Mouse (Mus musculus) right cerebral cortex, adult 18-20 months (tissue): Measurements from ENCODE around the gene L3mbtl3.

ENCODE experiments used
- DNase-seq: peaks from one replicate; pipeline ENCODE4 v3.0.0; 2022; ENCODE audit warnings: mixed read lengths

The L3mbtl3 gene

GRCm38 (mm10) chr10:26333966-26334365 is 41.8 kb downstream of the L3mbtl3 start:
- DNase-seq = no peak

GRCm38 (mm10) chr10:26332781-26333180 is 43.0 kb downstream of the L3mbtl3 start:
- DNase-seq = no peak

GRCm38 (mm10) chr10:26328843-26329242 is 46.9 kb downstream of the L3mbtl3 start:
- no peak for DNase-seq

DNA sequence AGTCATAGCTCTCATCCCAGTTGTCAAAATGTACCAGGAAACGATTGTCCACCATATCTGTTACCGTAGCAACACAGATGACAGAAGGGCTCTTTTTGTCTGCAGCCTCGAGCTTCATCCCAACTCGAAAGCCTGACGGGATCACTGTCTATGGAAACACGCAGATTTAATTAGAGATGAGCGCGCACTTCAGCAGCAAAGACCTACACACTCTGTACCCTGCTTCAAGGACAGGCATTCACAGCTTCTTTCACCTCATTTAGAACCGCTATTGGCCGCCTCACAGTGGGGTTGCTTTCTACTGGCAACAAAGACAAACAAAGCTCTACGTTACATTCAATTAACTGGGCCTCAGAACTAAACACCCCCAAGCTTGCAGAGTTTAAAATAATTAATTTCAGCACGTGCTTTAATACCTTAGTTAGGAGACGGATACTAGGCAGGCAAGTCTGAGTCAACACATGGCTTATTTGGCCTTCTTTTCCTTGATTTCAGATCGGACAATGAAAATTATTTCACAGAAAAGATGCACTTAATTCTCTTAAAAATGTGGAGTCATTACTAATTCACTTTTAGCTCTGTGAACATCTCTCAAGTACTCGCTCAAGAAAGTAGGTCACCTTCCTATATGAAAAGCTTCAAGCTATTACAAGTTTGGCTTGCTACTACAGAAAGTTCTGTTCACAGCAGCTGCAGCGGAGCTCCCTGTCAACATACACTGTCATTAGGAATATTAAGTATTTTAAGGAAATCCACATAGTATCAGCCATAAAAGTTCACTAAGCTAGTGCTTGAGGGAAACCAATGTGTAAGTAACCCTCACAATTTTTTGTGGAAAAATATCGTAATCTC is 47.9 kb downstream of the L3mbtl3 start:
- DNase-seq = no peak

GRCm38 (mm10) chr10:26327291-26327690 is 48.5 kb downstream of the L3mbtl3 start:
- no peak for DNase-seq

GRCm38 (mm10) chr10:26325320-26325719 is 50.5 kb downstream of the L3mbtl3 start:
- DNase-seq = no peak

DNA sequence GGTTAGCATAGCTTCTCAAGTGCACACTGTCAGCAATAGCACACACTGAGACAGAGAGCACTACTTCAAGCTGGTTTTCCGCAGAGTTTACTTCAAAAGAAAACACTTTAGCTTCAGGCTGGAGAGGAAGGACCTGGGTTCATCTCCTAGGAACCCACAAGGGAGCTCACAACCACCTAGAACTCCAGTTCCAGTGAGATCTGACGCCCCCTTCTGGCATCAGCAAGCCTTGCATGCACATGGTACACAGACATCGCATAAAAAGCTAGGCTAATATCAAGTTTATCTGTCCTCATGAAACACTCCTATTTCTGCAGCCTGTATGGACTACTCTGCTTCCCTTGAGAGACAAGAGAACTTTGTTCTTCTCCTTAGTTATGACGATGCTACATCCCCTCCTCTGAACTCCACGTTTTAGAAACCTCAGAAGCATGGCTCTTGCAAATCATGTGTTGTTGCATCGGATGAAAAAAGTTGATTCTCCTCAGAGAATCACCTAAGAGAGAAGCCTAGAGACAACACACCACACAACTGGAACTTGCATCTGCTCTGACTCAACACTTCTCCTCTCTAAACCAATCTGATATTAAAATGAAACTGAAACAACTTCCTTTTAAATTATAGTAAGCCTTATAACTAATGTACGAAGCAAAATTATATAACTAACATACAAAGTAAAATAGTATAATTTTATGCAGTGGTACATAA is 53.3 kb downstream of the L3mbtl3 start:
- no peak for DNase-seq

- DNase-seq = no peak
These were observed 55.1 kb downstream of the L3mbtl3 start for GRCm38 (mm10) chr10:26320679-26321078.

- DNase-seq = peak; percentile 39
These were observed 61.4 kb downstream of the L3mbtl3 start for GRCm38 (mm10) chr10:26314327-26314726.

- no peak for DNase-seq
These were observed 72.3 kb downstream of the L3mbtl3 start for GRCm38 (mm10) chr10:26303485-26303884.

DNA sequence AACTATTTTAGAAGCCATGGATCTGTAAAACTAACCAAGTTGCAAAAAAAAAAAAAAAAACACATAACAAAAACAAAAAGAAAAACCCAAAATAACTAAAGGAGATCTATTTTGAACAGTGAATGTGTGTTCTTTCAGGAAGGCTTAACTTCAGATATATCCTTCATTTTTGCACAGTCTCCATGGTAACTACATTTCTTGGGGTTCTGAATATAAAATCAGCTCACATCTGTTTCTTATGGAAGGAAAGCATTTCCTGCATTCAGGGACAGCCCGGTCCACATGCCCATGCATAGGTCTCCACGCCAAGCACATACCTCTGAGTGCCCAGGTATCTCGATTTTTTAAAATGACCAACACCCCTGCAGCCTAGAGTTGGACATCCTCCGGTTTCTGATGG is 73.4 kb downstream of the L3mbtl3 start:
- DNase-seq = no peak

GRCm38 (mm10) chr10:26297626-26298025 is 78.1 kb downstream of the L3mbtl3 start:
- DNase-seq = no peak

DNA sequence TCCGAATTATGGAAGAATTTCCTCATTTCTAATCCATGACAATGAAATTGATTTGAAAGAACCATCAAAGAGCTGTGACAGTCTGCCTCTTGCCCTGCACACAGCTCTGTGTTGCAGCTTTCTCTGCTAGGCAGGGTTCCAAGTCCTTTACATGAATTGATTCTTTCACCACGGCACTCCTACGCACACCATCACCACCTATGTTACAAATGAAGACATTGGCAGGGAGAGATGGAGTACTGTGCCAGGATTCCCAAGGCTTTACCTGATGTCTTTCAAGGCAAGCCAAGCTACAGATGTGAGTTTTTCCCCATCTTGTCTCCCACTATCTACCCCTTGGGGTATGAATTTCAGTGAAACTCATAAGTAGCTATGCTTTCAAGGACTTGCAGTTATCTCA is 78.6 kb downstream of the L3mbtl3 start:
- peak; percentile 61 for DNase-seq

DNA sequence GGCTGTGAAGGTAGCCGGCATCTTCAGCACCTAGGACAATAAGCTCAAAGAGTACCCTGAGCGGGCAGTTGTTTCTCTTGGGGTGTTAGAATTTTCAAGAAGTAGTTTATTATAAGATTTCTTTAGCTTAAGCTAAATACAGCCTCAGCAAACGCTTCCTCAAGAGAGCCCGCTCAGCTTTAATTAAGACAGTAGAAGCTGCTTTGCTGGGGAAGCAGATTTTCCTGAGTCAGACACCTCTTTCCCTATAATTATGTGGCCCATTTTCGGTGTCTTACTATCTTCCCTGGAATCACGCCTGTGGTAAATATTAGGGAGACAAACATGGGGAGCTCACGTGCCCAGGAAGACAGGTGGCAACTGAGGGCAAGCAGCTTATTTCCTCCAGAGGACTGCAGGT is 88.6 kb downstream of the L3mbtl3 start:
- DNase-seq = peak; percentile 14

GRCm38 (mm10) chr10:26280009-26280408 is 95.8 kb downstream of the L3mbtl3 start:
- no peak for DNase-seq

GRCm38 (mm10) chr10:26275414-26275813 is 100.4 kb downstream of the L3mbtl3 start:
- DNase-seq = no peak

DNA sequence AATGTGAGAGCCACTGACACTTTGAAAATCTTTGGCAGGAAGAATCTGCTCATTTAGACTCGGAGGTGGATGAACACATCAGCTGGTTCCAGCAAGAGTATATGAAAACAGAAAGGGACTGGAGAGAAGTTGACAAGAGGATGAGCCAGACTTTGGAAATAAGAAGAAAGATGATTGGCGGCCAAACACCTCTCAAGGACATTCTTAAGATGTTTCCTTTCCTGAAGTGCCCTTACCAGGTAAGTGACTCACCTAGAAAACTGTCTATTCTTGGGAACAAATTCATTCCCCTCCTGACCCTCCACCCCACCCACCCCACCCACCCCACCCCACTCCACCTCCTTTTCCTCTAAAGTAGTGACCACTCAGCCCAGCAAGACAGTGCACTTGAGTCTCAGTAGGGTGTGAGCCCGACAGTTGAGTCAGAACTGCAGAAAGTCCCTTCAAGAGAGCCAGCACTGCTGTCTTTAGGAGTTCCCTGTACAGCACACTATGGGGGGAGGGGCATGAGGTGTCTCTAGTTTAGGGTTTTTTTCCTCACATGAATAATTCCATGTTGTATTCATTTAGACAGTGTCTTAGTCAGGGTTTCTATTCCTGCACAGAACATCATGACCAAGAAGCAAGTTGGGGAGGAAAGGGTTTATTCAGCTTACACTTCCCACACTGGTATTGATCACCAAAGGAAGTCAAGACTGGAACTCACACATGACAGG is 111.9 kb downstream of the L3mbtl3 start:
- no peak for DNase-seq

DNA sequence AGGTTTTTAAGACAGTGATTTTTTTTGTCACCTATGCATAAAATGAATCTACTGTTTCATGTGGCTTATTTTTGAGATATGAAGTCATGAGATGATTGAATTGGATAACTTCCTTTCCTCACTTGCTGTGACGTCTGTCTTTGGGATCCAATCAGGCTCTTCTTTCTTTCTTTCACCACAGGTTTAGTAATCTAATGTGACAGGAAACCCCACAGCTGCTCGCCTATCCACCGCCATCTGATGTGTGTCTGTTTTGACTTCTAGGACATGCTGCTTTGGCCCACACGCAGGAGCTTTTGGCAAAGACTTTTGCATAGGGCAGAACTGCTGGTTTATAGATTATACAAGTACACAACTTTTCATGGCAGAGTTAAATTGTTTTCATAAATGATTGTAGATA is 115.9 kb downstream of the L3mbtl3 start:
- no peak for DNase-seq

DNA sequence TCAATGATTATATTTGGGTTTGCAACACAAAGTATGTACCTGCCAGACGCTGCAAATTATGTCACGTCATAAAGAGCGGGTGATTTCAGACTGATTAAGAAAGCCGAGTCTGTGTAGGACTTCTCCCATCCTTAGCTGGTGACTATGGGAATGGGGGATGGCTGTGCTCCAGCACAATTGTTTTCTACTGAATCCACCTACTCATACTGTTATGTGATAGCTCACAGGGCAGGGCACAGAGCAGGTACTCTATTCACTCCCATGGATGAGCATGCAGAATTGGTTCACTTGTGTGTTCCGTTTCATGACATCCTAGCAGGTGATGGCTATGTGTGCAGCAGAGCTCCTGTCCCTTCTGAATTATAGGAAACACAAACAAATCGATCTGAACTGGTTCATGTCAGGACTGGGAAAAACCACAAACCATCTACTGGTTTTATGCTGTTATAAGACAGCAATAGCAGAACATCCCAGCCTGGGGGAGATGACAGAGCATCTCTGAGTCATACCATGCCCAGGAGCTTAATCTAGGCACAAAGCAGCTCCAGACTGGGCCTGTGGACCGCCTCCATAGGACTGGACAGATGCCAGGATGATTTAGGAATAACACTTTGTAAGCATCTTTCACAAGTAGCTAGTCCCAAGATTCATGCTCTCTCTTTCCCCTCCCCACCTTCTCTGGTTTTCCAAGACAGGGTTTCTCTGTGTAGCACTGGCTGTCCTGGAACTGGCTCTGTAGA is 126.2 kb downstream of the L3mbtl3 start:
- DNase-seq = peak; percentile 86

DNA sequence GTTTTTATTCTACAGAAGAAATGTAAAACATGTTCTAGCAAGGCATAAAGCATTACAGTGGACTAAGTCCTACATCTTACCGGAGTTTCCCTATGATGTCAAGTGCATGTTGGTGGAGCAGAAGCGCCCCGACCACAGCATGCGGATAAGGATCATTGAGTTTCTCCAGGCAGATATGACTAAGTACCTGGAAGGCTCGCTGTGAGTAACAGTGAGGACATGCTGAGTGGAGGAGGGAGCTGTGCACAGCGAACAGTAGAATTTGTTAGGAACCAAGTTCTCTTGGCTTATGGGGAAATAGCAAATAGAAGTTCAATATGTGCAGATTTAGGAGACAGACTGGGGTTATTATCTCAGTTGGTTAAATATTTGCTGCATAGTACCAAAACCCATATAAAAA is 131.3 kb downstream of the L3mbtl3 start:
- no peak for DNase-seq

DNA sequence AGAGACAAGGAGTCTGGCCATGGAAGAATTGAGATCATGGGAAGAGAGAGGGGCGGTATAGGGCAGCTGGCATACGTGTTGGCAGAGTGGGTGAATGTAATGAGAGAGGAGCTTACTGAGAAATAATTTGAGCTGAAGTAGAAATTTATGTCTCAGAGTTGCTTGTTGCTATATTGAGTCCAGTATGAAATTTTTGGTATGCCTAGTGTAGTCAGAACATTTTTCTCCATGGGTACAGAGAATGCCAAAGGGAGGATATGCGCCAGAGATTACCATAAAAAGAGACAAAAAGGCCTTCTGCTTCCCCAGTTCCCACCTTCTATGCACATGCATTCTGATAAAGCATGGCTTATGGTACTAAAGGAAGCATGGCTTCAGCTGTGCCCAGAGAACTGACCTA is 132.6 kb downstream of the L3mbtl3 start:
- DNase-seq = peak; percentile 12

- no peak for DNase-seq
These were observed 136.7 kb downstream of the L3mbtl3 start for GRCm38 (mm10) chr10:26239090-26239489.

- DNase-seq = no peak
These were observed 137.2 kb downstream of the L3mbtl3 start for GRCm38 (mm10) chr10:26238559-26238958.
